Comparison of ENCODE assay signal across 11 mouse cellular contexts in genomic region chr6:37215655-37216054, GRCm38 (mm10).
DNase-seq lines count a peak whose midpoint lies in the region; ATAC-seq and TF ChIP-seq lines count a peak whose summit lies in the region.
"Had no signal": no experiment of that assay in that cellular context is flagged by ENCODE, and none has a peak within 500 bp of the region (broad histone marks: within the 10 kb centered on the region; RNA-seq: fewer than 3 reads in every experiment).

No protein-coding gene starts in this region.

- no peaks in the 10 kb centered on the region for H3K9me3 ChIP-seq in forebrain, embryonic 10.5 days
- no peaks in the 10 kb centered on the region for H3K9me3 ChIP-seq in forebrain, embryonic 12.5 days
- H3K9me3 ChIP-seq in embryonic facial prominence, embryonic 14.5 days (ENCODE audit: control insufficient read depth, low read length) = no peaks in the 10 kb centered on the region
- no peaks in the 10 kb centered on the region for H3K9me3 ChIP-seq in midbrain, embryonic 16.5 days (replicated peaks; ENCODE audit: control insufficient read depth, low read length, poor library complexity, severe bottlenecking)
- H3K9me3 ChIP-seq: liver, embryonic 13.5 days had no signal

- peaks cover 53% of the 10 kb centered on the region for H3K4me1 ChIP-seq in forebrain, embryonic 10.5 days
- peaks cover 38% of the 10 kb centered on the region for H3K4me1 ChIP-seq in forebrain, embryonic 12.5 days
- H3K4me1 ChIP-seq in embryonic facial prominence, embryonic 14.5 days (ENCODE audit: control insufficient read depth, insufficient read depth, low read length) = peaks cover 44% of the 10 kb centered on the region
- H3K4me1 ChIP-seq in midbrain, embryonic 16.5 days (ENCODE audit: control insufficient read depth, insufficient read depth, low read length) = peaks cover 45% of the 10 kb centered on the region
- H3K4me1 ChIP-seq: liver, embryonic 13.5 days had no signal

- no peak overlapping the region for H3K4me3 ChIP-seq in forebrain, embryonic 10.5 days
- H3K4me3 ChIP-seq in forebrain, embryonic 12.5 days (replicated peaks) = no peak overlapping the region
- no peak overlapping the region for H3K4me3 ChIP-seq in left cerebral cortex, adult 2 months
- H3K4me3 ChIP-seq in embryonic facial prominence, embryonic 14.5 days (ENCODE audit: low read depth, low read length) = no peak overlapping the region
- H3K4me3 ChIP-seq in midbrain, embryonic 16.5 days (ENCODE audit: low read depth, low read length) = no peak overlapping the region
- H3K4me3 ChIP-seq: erythroblast, embryonic 14.5 days; liver, embryonic 13.5 days had no signal

- no peak overlapping the region for H3K4me2 ChIP-seq in forebrain, embryonic 12.5 days
- H3K4me2 ChIP-seq in embryonic facial prominence, embryonic 14.5 days (ENCODE audit: low read depth, low read length) = no peak overlapping the region
- H3K4me2 ChIP-seq in midbrain, embryonic 16.5 days (ENCODE audit: low read length) = peak overlapping the region; percentile 25; the same call in 1 of the 2 replicates
- H3K4me2 ChIP-seq: liver, embryonic 13.5 days had no signal

- ATAC-seq in forebrain, embryonic 12.5 days (ENCODE audit: low FRiP score) = no peak
- no peak for ATAC-seq in embryonic facial prominence, embryonic 14.5 days (ENCODE audit: low read depth)
- peak; percentile 32; the same call in 1 of the 2 replicates for ATAC-seq in midbrain, embryonic 16.5 days

- TF ChIP-seq CTCF in left cerebral cortex, adult 2 months (IDR thresholded peaks at IDR 0.05) = no peak

- no peak overlapping the region for H3K9ac ChIP-seq in forebrain, embryonic 12.5 days
- H3K9ac ChIP-seq in embryonic facial prominence, embryonic 14.5 days (ENCODE audit: low read depth, low read length) = no peak overlapping the region
- H3K9ac ChIP-seq in midbrain, embryonic 16.5 days (ENCODE audit: low read depth, low read length) = no peak overlapping the region
- H3K9ac ChIP-seq: liver, embryonic 13.5 days had no signal

- no peak for DNase-seq in forebrain, embryonic 10.5 days (ENCODE audit: extremely low spot score, low spot score)
- peak in 1 of 2 experiments; percentile 29 for DNase-seq in left cerebral cortex, adult 2 months (ENCODE audit: extremely low spot score in 1 of 2, low spot score in 2 of 2)
- DNase-seq in left cerebral cortex, postnatal 4 days = no peak
- no peak for DNase-seq in embryonic facial prominence, embryonic 14.5 days (ENCODE audit: low spot score)
- no peak for DNase-seq in layer of hippocampus, adult 8-10 months (ENCODE audit: low spot score in 2 of 2)
- no peak for DNase-seq in frontal cortex, postnatal 25 days (ENCODE audit: low spot score in 2 of 2)
- DNase-seq: kidney, adult 8-10 months; liver, embryonic 13.5 days had no signal

- no peaks in the 10 kb centered on the region for H3K36me3 ChIP-seq in forebrain, embryonic 10.5 days (replicated peaks)
- no peaks in the 10 kb centered on the region for H3K36me3 ChIP-seq in forebrain, embryonic 12.5 days (replicated peaks)
- no peaks in the 10 kb centered on the region for H3K36me3 ChIP-seq in embryonic facial prominence, embryonic 14.5 days (ENCODE audit: control insufficient read depth, insufficient read depth, low read length)
- H3K36me3 ChIP-seq in midbrain, embryonic 16.5 days (ENCODE audit: control insufficient read depth, insufficient read depth, low read length) = no peaks in the 10 kb centered on the region
- H3K36me3 ChIP-seq: liver, embryonic 13.5 days had no signal

- H3K27ac ChIP-seq in forebrain, embryonic 10.5 days = peak overlapping the region; percentile 56; the same call in 1 of the 2 replicates
- no peak overlapping the region for H3K27ac ChIP-seq in forebrain, embryonic 12.5 days
- peak overlapping the region; percentile 89 for H3K27ac ChIP-seq in left cerebral cortex, adult 2 months
- H3K27ac ChIP-seq in embryonic facial prominence, embryonic 14.5 days (replicated peaks; ENCODE audit: low read depth, low read length) = peak overlapping the region; percentile 35
- peak overlapping the region; percentile 71 for H3K27ac ChIP-seq in midbrain, embryonic 16.5 days (ENCODE audit: low read length)
- H3K27ac ChIP-seq: liver, embryonic 13.5 days had no signal

- intact Hi-C loops in left cerebral cortex, adult 2 months (cut with DNase I) = loop anchor here (2.0 to 10.0 kb wide), 3 partner anchors 82 to 229 kb away; partner anchors contain the start of gene Creb3l2
- intact Hi-C loops in left cerebral cortex, postnatal 4 days (cut with DNase I) = loop anchor here (2.0 kb wide), 1 partner anchor 63 kb away; no protein-coding TSS in a partner anchor

- H3K27me3 ChIP-seq in forebrain, embryonic 10.5 days (ENCODE audit: poor library complexity, severe bottlenecking) = no peaks in the 10 kb centered on the region
- H3K27me3 ChIP-seq in forebrain, embryonic 12.5 days = no peaks in the 10 kb centered on the region; the same call in 1 of the 2 replicates
- no peaks in the 10 kb centered on the region for H3K27me3 ChIP-seq in embryonic facial prominence, embryonic 14.5 days (replicated peaks; ENCODE audit: control insufficient read depth, insufficient read depth, low read length)
- no peaks in the 10 kb centered on the region for H3K27me3 ChIP-seq in midbrain, embryonic 16.5 days (ENCODE audit: control insufficient read depth, insufficient read depth, low read depth, low read length)
- H3K27me3 ChIP-seq: liver, embryonic 13.5 days had no signal

- 46% methylated on average over 10 of the region's 10 CpGs for WGBS in forebrain, embryonic 10.5 days
- 38% methylated on average over 10 of the region's 10 CpGs for WGBS in forebrain, embryonic 12.5 days
- WGBS in embryonic facial prominence, embryonic 14.5 days = 13% methylated on average over 10 of the region's 10 CpGs
- 16% methylated on average over 10 of the region's 10 CpGs for WGBS in midbrain, embryonic 16.5 days
